Mouse (Mus musculus): Measurements from ENCODE around the gene Gm20716. TPM values are rescaled to one million over a fixed set of nuclear protein-coding genes. Genes with fewer than 3 reads are reported as not detected.
A peak's percentile ranks its signal among the peaks of the same experiment; 100 is the strongest.

Gene Gm20716
- polyA plus RNA-seq, 1 experiment from 2014 or later = 16.7 TPM

DNA sequence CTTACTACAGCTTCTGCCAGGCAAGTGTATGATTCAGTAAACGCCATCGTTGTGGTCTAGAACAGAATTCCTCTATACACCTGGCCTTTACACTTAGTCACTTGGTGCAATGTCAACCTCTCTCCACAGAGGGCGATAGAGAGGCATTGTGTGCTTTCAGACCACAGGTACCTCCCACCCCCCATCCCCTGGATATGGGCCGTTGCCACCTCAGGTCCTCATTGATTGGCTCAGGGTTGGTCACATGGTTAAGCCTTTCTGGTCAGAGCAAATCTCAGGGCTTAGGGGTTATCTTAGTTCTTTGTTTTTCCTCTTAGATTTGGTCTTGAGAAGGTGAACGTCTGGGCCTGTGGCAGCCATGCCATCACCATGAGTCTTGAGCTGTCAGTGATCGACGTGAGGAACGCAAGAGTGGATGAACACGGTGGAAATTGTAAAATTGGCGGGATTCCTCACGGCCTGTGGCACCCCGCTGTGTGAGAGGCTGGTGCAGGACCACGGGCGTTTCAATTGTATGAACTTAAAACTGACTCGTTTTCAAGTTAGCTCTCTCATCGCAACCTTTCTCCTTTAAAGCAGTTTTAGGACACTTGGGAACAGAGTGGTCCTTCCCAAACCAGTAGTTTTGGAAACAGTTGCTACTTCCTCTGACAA, 22.6 kb upstream of the Gm20716 start:
- Histone ChIP-seq H3K27ac (ENCODE audit: low read length) (no peak overlapping the region), H3K9me3 (ENCODE audit: low read length) (no peaks in the 10 kb centered on the region), H3K27me3 (ENCODE audit: insufficient read depth, low read length) (no peaks in the 10 kb centered on the region), H3K4me3 (ENCODE audit: low read length) (peak overlapping the region; percentile 17; the same call in 1 of the 2 replicates), H3K4me1 (ENCODE audit: insufficient read depth, low read length) (no peaks in the 10 kb centered on the region), H3K4me2 (replicated peaks; ENCODE audit: low read depth, low read length) (peak overlapping the region; percentile 16; the same call in 1 of the 2 replicates), H3K36me3 (ENCODE audit: insufficient read depth, low read length) (no peaks in the 10 kb centered on the region), H3K9ac (replicated peaks; ENCODE audit: low read length) (no peak overlapping the region)
- no peak for ATAC-seq (ENCODE audit: low FRiP score, low TSS enrichment)
- WGBS = 18% methylated on average over 16 of the region's 16 CpGs

DNA sequence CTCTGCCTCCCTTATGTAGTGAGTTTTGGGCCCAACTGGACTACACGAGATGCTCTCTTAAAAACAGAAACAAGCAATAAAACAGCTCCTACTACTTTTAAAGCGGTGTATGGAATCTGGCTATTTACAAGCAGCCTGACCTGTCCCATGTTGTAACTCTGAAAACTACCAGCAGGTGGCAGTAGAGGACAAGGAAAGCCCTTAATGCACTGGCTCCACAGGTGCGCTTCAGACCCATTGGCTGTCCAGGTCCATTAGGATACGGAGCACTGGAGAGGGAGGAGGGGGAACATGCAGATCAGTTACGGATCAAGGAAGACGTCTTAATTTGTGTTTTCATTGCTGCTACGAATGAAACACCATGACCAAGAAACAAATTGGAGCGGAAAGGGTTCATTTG, 20.1 kb upstream of the Gm20716 start:
- Histone ChIP-seq H3K4me2 (replicated peaks; ENCODE audit: low read depth, low read length) (no peak overlapping the region), H3K4me1 (ENCODE audit: insufficient read depth, low read length) (no peaks in the 10 kb centered on the region), H3K36me3 (ENCODE audit: insufficient read depth, low read length) (no peaks in the 10 kb centered on the region), H3K27me3 (ENCODE audit: insufficient read depth, low read length) (no peaks in the 10 kb centered on the region), H3K9me3 (ENCODE audit: low read length) (no peaks in the 10 kb centered on the region), H3K9ac (replicated peaks; ENCODE audit: low read length) (no peak overlapping the region), H3K4me3 (ENCODE audit: low read length) (no peak overlapping the region), H3K27ac (ENCODE audit: low read length) (no peak overlapping the region)
- peak; percentile 36; the same call in 1 of the 2 replicates for ATAC-seq (ENCODE audit: low FRiP score, low TSS enrichment)
- WGBS = 15% methylated on average over 8 of the region's 8 CpGs

DNA sequence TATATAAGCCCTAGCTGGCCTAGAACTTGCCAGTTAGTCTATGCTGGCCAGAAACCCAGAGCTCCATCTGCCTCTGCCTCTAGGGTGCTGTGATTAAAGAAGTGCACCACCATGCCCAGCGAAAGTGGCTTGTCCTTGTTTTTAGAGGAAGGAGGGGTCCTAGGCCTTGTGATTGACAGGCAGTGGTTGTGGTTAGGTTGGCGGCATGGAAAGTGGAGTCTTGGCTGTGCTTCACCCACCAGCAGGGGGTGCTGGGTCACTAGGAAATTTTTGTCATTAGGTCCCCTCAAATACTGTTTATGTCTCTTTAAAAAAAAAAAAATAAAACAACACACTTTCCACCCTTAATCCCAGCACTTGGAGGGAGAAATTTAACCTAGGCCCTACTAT, 18.7 kb upstream of the Gm20716 start:
- 35% methylated on average over 2 of the region's 2 CpGs for WGBS
- no peak overlapping the region for H3K4me2 ChIP-seq (replicated peaks; ENCODE audit: low read depth, low read length)
- no peak overlapping the region for H3K4me3 ChIP-seq (ENCODE audit: low read length)
- H3K9me3 ChIP-seq (ENCODE audit: low read length) = no peaks in the 10 kb centered on the region
- ATAC-seq (ENCODE audit: low FRiP score, low TSS enrichment) = no peak
- H3K4me1 ChIP-seq (ENCODE audit: insufficient read depth, low read length) = no peaks in the 10 kb centered on the region
- H3K27ac ChIP-seq (ENCODE audit: low read length) = no peak overlapping the region
- no peaks in the 10 kb centered on the region for H3K36me3 ChIP-seq (ENCODE audit: insufficient read depth, low read length)
- no peaks in the 10 kb centered on the region for H3K27me3 ChIP-seq (ENCODE audit: insufficient read depth, low read length)
- no peak overlapping the region for H3K9ac ChIP-seq (replicated peaks; ENCODE audit: low read length)

DNA sequence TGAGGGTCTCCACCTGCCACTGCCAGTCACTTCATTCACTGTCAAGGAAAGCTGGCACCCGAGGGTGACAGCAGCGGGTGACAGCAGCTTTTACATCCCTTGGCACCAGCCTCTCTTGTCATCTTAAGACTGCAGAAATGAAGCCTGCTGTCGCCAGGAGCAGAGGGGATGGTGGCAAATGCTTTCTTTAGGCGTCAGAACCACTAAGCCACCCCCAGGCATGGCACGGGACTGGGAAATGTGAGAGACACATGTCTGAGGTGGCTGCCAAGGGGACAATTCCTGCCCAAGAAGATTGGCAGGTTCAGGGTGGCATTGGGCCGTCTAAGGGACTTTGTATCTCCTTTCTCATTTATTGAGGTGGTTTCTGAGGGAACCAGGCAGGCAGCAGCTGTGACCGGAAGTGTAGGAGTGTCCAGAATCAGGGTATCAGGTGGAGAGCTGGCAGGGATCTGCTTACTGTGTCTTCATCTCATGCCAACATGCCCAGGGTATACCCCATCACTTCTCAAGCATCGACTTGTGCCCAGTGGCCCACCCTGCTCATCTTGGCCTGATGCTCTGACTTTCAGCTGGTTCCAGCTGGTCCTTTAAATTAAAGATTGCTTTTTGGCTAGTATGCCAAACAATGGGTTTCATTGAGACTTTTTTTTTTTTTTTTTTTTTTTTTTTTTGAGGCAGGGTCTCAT, 18.1 kb upstream of the Gm20716 start:
- Histone ChIP-seq H3K9ac (replicated peaks; ENCODE audit: low read length) (no peak overlapping the region), H3K4me2 (replicated peaks; ENCODE audit: low read depth, low read length) (no peak overlapping the region), H3K27ac (ENCODE audit: low read length) (no peak overlapping the region), H3K4me1 (ENCODE audit: insufficient read depth, low read length) (no peaks in the 10 kb centered on the region), H3K36me3 (ENCODE audit: insufficient read depth, low read length) (no peaks in the 10 kb centered on the region), H3K4me3 (ENCODE audit: low read length) (no peak overlapping the region), H3K9me3 (ENCODE audit: low read length) (no peaks in the 10 kb centered on the region), H3K27me3 (ENCODE audit: insufficient read depth, low read length) (no peaks in the 10 kb centered on the region)
- no peak for ATAC-seq (ENCODE audit: low FRiP score, low TSS enrichment)
- 66% methylated on average over 8 of the region's 8 CpGs for WGBS

DNA sequence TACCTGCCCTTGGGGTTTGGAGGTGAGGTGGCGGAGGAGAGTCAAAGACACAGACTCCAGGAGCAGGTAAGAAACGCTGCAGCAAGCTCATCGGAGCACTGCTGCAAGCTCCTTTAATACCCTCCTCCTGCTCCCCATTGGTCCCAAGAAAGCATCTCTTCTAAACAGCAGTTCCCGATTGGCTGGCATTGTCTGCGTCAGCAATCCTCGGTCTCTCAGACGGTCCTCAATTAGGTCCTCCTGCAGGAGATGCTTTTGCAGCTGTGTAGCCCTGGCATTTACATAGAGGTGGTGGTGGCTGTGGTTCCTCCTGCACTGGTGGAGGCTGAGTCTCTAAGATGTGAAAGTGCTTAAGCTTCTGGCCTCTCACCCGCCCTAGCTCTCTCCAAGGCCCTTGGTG, 15.4 kb upstream of the Gm20716 start:
- no peak overlapping the region for H3K4me3 ChIP-seq (ENCODE audit: low read length)
- H3K4me1 ChIP-seq (ENCODE audit: insufficient read depth, low read length) = no peaks in the 10 kb centered on the region
- H3K9ac ChIP-seq (replicated peaks; ENCODE audit: low read length) = no peak overlapping the region
- no peaks in the 10 kb centered on the region for H3K9me3 ChIP-seq (ENCODE audit: low read length)
- no peaks in the 10 kb centered on the region for H3K36me3 ChIP-seq (ENCODE audit: insufficient read depth, low read length)
- 39% methylated on average over 8 of the region's 8 CpGs for WGBS
- no peak for ATAC-seq (ENCODE audit: low FRiP score, low TSS enrichment)
- H3K27ac ChIP-seq (ENCODE audit: low read length) = no peak overlapping the region
- H3K4me2 ChIP-seq (replicated peaks; ENCODE audit: low read depth, low read length) = no peak overlapping the region
- H3K27me3 ChIP-seq (ENCODE audit: insufficient read depth, low read length) = no peaks in the 10 kb centered on the region

DNA sequence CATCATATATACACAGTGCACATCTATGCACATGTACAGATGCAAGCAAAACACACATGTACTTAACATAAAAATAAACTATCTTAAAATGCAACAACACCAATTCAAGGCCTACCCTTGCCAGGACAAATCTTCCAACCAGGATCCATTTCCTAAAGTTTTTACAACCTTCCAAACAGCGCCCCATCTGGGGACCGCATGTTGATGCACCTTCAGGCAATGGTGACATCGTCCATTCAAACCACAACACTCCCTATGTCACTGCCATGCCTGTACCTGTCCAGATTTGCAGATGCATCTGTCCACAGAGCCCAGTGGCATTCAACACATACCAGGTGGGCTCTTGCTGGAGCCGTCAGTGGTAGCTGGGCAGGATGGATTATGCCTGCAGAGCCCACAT, 13.1 kb upstream of the Gm20716 start:
- Histone ChIP-seq H3K27ac (ENCODE audit: low read length) (no peak overlapping the region), H3K9ac (replicated peaks; ENCODE audit: low read length) (no peak overlapping the region), H3K27me3 (ENCODE audit: insufficient read depth, low read length) (no peaks in the 10 kb centered on the region), H3K4me1 (ENCODE audit: insufficient read depth, low read length) (no peaks in the 10 kb centered on the region), H3K36me3 (ENCODE audit: insufficient read depth, low read length) (no peaks in the 10 kb centered on the region), H3K4me3 (ENCODE audit: low read length) (no peak overlapping the region), H3K4me2 (replicated peaks; ENCODE audit: low read depth, low read length) (no peak overlapping the region), H3K9me3 (ENCODE audit: low read length) (0 out of 2 replicates have a peak, but pooled peaks cover 10% of the 10 kb centered on the region)
- ATAC-seq (ENCODE audit: low FRiP score, low TSS enrichment) = no peak
- WGBS = 79% methylated on average over 4 of the region's 4 CpGs

DNA sequence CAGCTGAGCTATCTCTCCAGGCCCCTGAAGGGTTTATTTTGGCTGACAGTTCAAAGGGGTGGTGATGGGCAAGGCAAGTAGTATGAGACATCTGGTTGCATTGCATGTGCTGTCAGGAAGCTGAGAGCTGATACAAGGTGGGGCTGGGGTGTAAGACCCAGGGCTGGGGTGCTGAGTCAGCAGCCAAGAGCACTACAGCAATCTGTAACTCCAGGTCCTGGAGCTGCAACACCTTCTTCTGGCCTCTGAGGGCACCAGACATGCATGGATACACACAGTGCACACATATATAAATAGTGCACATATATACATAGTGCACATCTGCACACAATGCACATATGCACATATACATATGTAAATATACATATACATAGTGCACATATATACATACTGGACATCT, 12.7 kb upstream of the Gm20716 start:
- no peaks in the 10 kb centered on the region for H3K36me3 ChIP-seq (ENCODE audit: insufficient read depth, low read length)
- no peaks in the 10 kb centered on the region for H3K4me1 ChIP-seq (ENCODE audit: insufficient read depth, low read length)
- H3K27ac ChIP-seq (ENCODE audit: low read length) = no peak overlapping the region
- no peak overlapping the region for H3K4me2 ChIP-seq (replicated peaks; ENCODE audit: low read depth, low read length)
- H3K27me3 ChIP-seq (ENCODE audit: insufficient read depth, low read length) = no peaks in the 10 kb centered on the region
- H3K9ac ChIP-seq (replicated peaks; ENCODE audit: low read length) = no peak overlapping the region
- H3K4me3 ChIP-seq (ENCODE audit: low read length) = no peak overlapping the region
- ATAC-seq (ENCODE audit: low FRiP score, low TSS enrichment) = 0 out of 2 replicates have a peak, but pooled peaks have one; percentile 4
- 0 out of 2 replicates have a peak, but pooled peaks cover 12% of the 10 kb centered on the region for H3K9me3 ChIP-seq (ENCODE audit: low read length)

DNA sequence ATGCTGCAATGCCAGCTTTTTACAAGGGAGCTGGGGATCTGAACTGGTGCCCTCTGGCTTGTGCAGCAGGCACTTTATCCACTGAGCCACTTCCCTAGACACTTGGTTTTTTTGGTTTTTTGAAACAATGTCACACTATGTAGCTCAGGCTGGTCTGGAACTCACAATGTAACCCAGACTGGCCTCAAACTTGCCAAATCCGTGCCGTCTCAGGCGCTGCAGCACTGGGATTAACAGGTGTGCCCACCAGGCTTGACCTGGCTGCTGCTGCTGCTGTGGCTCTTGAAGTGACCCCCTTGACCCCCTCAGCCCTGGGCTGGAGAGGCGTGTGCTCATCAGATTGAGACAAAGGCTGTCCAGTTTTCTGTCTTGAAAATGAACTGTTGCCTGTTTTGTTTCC, 8.2 kb upstream of the Gm20716 start:
- no peak for ATAC-seq (ENCODE audit: low FRiP score, low TSS enrichment)
- Histone ChIP-seq H3K4me2 (replicated peaks; ENCODE audit: low read depth, low read length) (no peak overlapping the region), H3K9ac (replicated peaks; ENCODE audit: low read length) (no peak overlapping the region), H3K36me3 (ENCODE audit: insufficient read depth, low read length) (peaks cover 12% of the 10 kb centered on the region), H3K27ac (ENCODE audit: low read length) (no peak overlapping the region), H3K4me3 (ENCODE audit: low read length) (no peak overlapping the region), H3K4me1 (ENCODE audit: insufficient read depth, low read length) (no peaks in the 10 kb centered on the region), H3K9me3 (ENCODE audit: low read length) (0 out of 2 replicates have a peak, but pooled peaks cover 12% of the 10 kb centered on the region), H3K27me3 (ENCODE audit: insufficient read depth, low read length) (no peaks in the 10 kb centered on the region)
- 88% methylated on average over 4 of the region's 4 CpGs for WGBS

DNA sequence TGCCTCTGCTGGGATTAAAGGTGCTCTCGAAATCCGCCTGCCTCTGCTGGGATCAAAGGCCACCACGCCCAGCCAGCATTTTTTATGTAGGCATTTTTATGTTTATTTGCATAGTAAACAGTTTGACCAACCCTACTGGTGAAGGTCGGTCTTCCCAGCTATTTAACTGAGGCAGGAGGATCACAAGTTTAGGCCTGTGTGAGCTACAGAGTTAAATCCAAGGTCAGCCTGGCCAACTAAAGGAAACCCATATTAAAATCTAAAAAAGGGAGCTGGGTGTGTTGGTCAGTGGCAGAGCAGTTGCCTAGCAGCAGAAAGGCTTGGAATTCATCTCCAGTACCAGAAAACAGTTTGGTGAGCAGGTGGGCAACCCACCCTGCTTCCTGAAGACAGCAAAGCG, 3.1 kb upstream of the Gm20716 start:
- ATAC-seq (ENCODE audit: low FRiP score, low TSS enrichment) = no peak
- Histone ChIP-seq H3K4me3 (ENCODE audit: low read length) (no peak overlapping the region), H3K27me3 (ENCODE audit: insufficient read depth, low read length) (no peaks in the 10 kb centered on the region), H3K36me3 (ENCODE audit: insufficient read depth, low read length) (peaks cover 20% of the 10 kb centered on the region), H3K4me2 (replicated peaks; ENCODE audit: low read depth, low read length) (no peak overlapping the region), H3K4me1 (ENCODE audit: insufficient read depth, low read length) (peaks cover 24% of the 10 kb centered on the region), H3K27ac (ENCODE audit: low read length) (no peak overlapping the region), H3K9me3 (ENCODE audit: low read length) (0 out of 2 replicates have a peak, but pooled peaks cover 2% of the 10 kb centered on the region), H3K9ac (replicated peaks; ENCODE audit: low read length) (no peak overlapping the region)
- WGBS = 86% methylated on average over 5 of the region's 5 CpGs

DNA sequence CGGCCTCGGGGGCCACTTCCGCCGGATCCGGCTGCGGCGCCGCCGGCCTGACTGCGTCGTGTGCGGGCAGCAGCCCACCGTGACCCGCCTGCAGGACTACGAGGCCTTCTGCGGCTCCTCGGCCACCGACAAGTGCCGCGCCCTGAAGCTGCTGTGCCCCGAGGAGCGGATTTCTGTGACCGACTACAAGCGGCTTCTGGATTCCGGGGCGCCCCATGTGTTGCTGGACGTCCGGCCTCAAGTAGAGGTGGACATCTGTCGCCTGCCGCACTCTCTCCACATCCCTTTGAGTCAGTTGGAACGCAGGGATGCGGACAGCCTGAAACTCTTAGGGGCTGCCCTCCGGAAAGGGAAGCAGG, 1.3 kb upstream of the Gm20716 start:
- WGBS = 61% methylated on average over 33 of the region's 33 CpGs
- H3K4me2 ChIP-seq (replicated peaks; ENCODE audit: low read depth, low read length) = peak overlapping the region; percentile 99
- no peak for ATAC-seq (ENCODE audit: low FRiP score, low TSS enrichment)

More for the DNA sequence above, 1.3 kb upstream of the Gm20716 start:
- peak overlapping the region; percentile 94 for H3K4me3 ChIP-seq (ENCODE audit: low read length)
- no peak overlapping the region for H3K27ac ChIP-seq (ENCODE audit: low read length)
- H3K4me1 ChIP-seq (ENCODE audit: insufficient read depth, low read length) = peaks cover 29% of the 10 kb centered on the region
- peaks cover 24% of the 10 kb centered on the region for H3K36me3 ChIP-seq (ENCODE audit: insufficient read depth, low read length)
- peak overlapping the region; percentile 97 for H3K9ac ChIP-seq (replicated peaks; ENCODE audit: low read length)
- no peaks in the 10 kb centered on the region for H3K27me3 ChIP-seq (ENCODE audit: insufficient read depth, low read length)
- H3K9me3 ChIP-seq (ENCODE audit: low read length) = no peaks in the 10 kb centered on the region

Data from kidney, embryonic 16.5 days (tissue).